Mouse (Mus musculus) limb, embryonic 12.5 days (tissue): ENCODE measurements at regions not wholly inside any gene's neighbourhood (a gene's known extent, or its start where the extent isn't known, plus 50 kb on each side); places are given as distances from the start of the nearest gene placed in this dataset.
A peak's percentile ranks its signal among the peaks of the same experiment; 100 is the strongest.

Source experiments
- ATAC-seq: fragments of 200-750 bp; cut with Nextera tagmentation; 2 replicates; pipeline ENCODE4 v1.8.0; 2017; ENCODE audit warnings: low read depth, moderate TSS enrichment; ENCODE audit not compliant: insufficient number of reproducible peaks, insufficient read depth, low FRiP score, low TSS enrichment
- H3K27ac ChIP-seq: fragments of 300-500 bp; sonication (generic); 2 replicates; pipeline ENCODE4 v1.5.1; 2016; ENCODE audit warnings: mild to moderate bottlenecking, moderate library complexity
- H3K27me3 ChIP-seq: fragments of 300-500 bp; sonication (generic); 2 replicates; pipeline ENCODE4 v1.6.1; 2016; ENCODE audit warnings: mild to moderate bottlenecking, moderate library complexity
- H3K36me3 ChIP-seq: fragments of 300-500 bp; sonication (generic); 2 replicates; pipeline ENCODE4 v1.6.1; 2016; ENCODE audit warnings: mild to moderate bottlenecking, moderate library complexity
- H3K4me1 ChIP-seq: fragments of 300-500 bp; sonication (generic); replicated peaks from 2 replicates; pipeline ENCODE4 v1.6.1; 2016
- H3K4me2 ChIP-seq: fragments of 300-500 bp; sonication (generic); 2 replicates; pipeline ENCODE4 v1.6.1; 2016; ENCODE audit warnings: mild to moderate bottlenecking, moderate library complexity
- H3K4me3 ChIP-seq: fragments of 300-500 bp; sonication (generic); replicated peaks from 2 replicates; pipeline ENCODE4 v1.5.1; 2016; ENCODE audit warnings: mild to moderate bottlenecking
- H3K9ac ChIP-seq: fragments of 300-500 bp; sonication (generic); replicated peaks from 2 replicates; pipeline ENCODE4 v1.6.1; 2016; ENCODE audit warnings: mild to moderate bottlenecking, moderate library complexity
- H3K9me3 ChIP-seq: fragments of 300-500 bp; sonication (generic); 2 replicates; pipeline ENCODE4 v1.6.1; 2016; ENCODE audit warnings: mild to moderate bottlenecking, moderate library complexity
- WGBS: fragments of 180-500 bp; shearing (Covaris S2); methylation state at CpG from one replicate; pipeline ENCODE4 v1.1.7; 2016; 5-methylcytosine and 5-hydroxymethylcytosine counted together

DNA sequence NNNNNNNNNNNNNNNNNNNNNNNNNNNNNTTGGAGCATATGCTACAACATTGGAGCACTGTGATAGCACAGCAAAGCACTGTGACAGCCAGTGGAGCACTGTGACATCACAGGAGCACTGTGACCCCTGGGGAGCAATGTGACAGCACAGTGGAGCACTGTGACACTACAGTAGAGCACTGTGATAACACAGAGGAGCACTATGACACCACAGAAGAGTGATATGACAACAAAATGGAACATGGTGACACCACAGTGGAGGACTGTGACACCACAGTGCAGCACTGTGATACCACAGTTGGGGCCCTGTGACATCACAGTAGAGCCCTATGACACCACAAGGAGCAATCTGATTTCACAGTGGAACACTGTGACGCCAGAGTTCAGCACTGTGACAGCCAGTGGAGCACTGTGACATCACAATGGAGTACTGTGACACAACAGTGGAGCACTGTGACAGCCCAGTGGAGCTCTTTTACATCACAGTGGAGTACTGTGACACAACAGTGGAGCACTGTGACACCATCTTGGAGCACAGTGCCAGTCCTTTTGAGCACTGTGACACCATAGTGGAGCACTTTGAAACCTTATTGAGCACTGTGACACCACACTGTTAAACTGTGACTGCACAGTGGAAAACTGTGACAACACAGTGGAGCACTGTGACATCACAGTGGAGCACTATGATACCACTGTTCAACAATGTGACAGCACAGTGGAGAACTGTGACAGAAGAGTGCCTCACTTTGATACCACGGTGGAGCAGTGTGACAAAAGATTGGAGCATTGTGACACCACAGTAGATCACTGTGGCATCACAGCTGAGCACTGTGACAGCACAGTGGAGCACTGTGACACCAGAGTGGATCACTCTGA is 116.9 kb upstream of the Vmn1r2 start:
- H3K9ac ChIP-seq = no peak overlapping the region

DNA sequence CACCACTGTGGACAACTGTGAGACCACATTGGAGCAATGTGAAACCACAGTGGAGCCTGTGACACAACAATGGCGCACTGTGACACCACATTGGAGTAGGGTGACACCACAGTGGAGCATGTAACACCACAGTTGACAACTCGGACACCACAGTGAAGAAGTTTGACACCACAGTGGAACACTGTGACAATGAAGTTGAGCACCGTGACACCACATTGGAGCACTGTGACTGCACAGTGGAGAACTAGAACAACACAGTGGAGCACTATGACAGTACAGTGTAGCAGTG is 116.3 kb upstream of the Vmn1r2 start:
- Histone ChIP-seq H3K9me3 (peaks cover 60% of the 10 kb centered on the region), H3K27me3 (no peaks in the 10 kb centered on the region), H3K36me3 (no peaks in the 10 kb centered on the region), H3K27ac (no peak overlapping the region), H3K4me2 (no peak overlapping the region), H3K4me3 (no peak overlapping the region), H3K9ac (no peak overlapping the region), H3K4me1 (no peaks in the 10 kb centered on the region)
- WGBS = 82% methylated on average over 3 of the region's 3 CpGs
- no peak for ATAC-seq

More for the DNA sequence above, 116.9 kb upstream of the Vmn1r2 start:
- ATAC-seq = peak; percentile 48; the same call in 1 of the 2 replicates
- H3K27ac ChIP-seq = no peak overlapping the region
- no peaks in the 10 kb centered on the region for H3K27me3 ChIP-seq
- WGBS = 47% methylated on average over 2 of the region's 2 CpGs
- no peak overlapping the region for H3K4me2 ChIP-seq
- no peaks in the 10 kb centered on the region for H3K4me1 ChIP-seq
- no peaks in the 10 kb centered on the region for H3K36me3 ChIP-seq
- peaks cover 55% of the 10 kb centered on the region for H3K9me3 ChIP-seq
- H3K4me3 ChIP-seq = no peak overlapping the region

- H3K27me3 ChIP-seq = no peaks in the 10 kb centered on the region
These were observed 115.9 kb upstream of the Vmn1r2 start for GRCm38 (mm10) chr4:3051212-3051611.

DNA sequence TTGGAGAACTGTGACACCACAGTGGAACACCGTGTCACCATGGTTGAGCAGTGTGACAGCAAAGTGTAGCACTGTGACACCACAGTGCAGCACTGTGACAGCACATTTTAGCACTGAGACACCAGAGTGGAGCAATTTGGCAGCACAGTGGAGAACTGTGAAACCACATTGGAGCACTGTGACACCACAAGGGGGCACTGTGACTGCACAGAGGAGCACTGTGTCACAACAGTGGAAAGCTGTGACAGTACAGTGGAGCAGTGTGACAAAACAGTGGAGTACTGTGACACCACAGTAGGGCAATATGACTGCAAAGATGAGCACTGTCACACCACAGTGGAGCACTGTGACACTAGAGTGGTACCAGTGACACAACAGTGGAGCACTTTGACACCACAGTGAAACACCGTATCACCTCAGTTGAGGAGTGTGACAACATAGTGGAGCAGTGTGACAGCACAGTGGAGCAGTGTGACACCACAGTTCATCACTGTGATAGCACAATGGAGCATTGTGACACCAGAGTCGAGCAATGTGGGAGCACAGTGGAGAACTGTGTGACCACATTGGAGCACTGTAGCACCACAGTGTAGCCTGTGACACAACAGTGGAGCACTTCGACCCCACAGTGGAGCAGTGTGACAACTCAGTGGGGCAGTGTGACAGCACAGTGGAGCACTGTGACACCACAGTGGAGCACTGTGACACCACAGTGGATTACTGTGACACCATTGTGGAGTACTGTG is 114.6 kb upstream of the Vmn1r2 start:
- Histone ChIP-seq H3K27me3 (no peaks in the 10 kb centered on the region), H3K4me3 (no peak overlapping the region), H3K27ac (no peak overlapping the region), H3K9ac (no peak overlapping the region), H3K4me2 (no peak overlapping the region), H3K9me3 (peaks cover 67% of the 10 kb centered on the region), H3K36me3 (no peaks in the 10 kb centered on the region), H3K4me1 (no peaks in the 10 kb centered on the region)
- 0 out of 2 replicates have a peak, but pooled peaks have one; percentile 1 for ATAC-seq
- WGBS = 85% methylated on average over 4 of the region's 4 CpGs

More at GRCm38 (mm10) chr4:3051212-3051611, 115.9 kb upstream of the Vmn1r2 start:
- Histone ChIP-seq H3K4me2 (no peak overlapping the region), H3K4me1 (no peaks in the 10 kb centered on the region), H3K27ac (no peak overlapping the region), H3K4me3 (no peak overlapping the region), H3K9me3 (peaks cover 65% of the 10 kb centered on the region), H3K9ac (no peak overlapping the region), H3K36me3 (no peaks in the 10 kb centered on the region)
- no peak; the same call in 1 of the 2 replicates for ATAC-seq
- WGBS = 74% methylated on average over 5 of the region's 5 CpGs

DNA sequence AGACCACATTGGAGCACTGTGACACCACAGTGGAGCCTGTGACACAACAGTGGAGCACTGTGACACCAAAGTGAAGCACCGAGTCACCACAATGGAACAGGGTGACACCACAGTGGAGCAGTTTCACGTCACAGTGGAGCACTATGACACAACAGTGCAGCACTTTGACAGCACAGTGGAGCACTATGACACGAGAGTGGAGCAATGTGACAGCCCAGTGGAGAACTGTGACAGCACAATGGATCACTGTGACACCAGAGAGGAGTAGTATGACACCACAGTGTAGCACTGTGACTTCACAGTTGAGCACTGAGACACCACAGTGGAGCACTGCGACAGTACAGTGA is 114.1 kb upstream of the Vmn1r2 start:
- Histone ChIP-seq H3K4me2 (no peak overlapping the region), H3K27me3 (no peaks in the 10 kb centered on the region), H3K9ac (no peak overlapping the region), H3K9me3 (peaks cover 67% of the 10 kb centered on the region), H3K4me1 (no peaks in the 10 kb centered on the region), H3K4me3 (no peak overlapping the region), H3K27ac (no peak overlapping the region), H3K36me3 (no peaks in the 10 kb centered on the region)
- ATAC-seq = no peak
- WGBS = 66% methylated on average over 4 of the region's 4 CpGs

- no peak for ATAC-seq
- no peak overlapping the region for H3K4me3 ChIP-seq
- H3K4me2 ChIP-seq = no peak overlapping the region
- no peak overlapping the region for H3K9ac ChIP-seq
- no peaks in the 10 kb centered on the region for H3K27me3 ChIP-seq
- WGBS = 86% methylated on average over 2 of the region's 2 CpGs
- no peaks in the 10 kb centered on the region for H3K36me3 ChIP-seq
- no peaks in the 10 kb centered on the region for H3K4me1 ChIP-seq
- peaks cover 72% of the 10 kb centered on the region for H3K9me3 ChIP-seq
- H3K27ac ChIP-seq = no peak overlapping the region
These were observed 113.5 kb upstream of the Vmn1r2 start for GRCm38 (mm10) chr4:3053496-3054216.

DNA sequence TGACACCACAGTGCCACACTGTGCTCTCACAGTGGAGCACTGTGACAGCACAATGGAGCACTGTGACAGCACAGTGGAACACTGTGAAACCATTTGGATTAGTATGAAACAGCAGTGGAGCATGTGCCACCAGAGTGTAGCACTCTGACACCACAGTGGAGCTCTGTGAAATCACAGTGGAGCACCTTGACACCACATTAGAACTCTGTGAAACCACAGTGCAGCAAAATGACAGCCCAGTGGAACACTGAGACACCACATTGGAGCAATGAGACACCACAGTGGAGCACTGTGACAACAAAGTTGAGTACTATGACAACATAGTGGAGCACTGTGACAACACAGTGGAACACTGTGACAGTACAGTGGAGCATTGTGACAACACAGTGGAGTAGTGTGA is 112.2 kb upstream of the Vmn1r2 start:
- ATAC-seq = no peak
- Histone ChIP-seq H3K4me3 (no peak overlapping the region), H3K27me3 (no peaks in the 10 kb centered on the region), H3K9ac (no peak overlapping the region), H3K36me3 (no peaks in the 10 kb centered on the region), H3K27ac (no peak overlapping the region), H3K4me2 (no peak overlapping the region), H3K4me1 (no peaks in the 10 kb centered on the region), H3K9me3 (peaks cover 83% of the 10 kb centered on the region)

DNA sequence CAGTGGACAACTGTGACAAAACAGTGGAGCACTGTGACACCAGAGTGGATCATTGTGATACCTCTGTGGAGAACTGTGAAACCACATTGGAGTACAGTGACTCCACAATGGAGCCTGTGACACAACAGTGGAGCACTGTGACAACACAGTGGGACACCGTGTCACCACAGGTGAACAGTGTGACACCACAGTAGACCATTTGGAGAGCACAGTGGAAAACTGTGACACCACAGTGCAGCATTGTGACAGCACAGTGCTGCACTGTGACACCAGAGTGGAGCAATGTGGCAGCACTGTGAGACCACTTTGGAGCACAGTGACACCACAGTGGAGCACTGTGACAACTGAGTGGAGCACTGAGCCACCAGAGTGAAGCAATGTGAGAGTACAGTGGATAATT is 111.7 kb upstream of the Vmn1r2 start:
- Histone ChIP-seq H3K4me3 (no peak overlapping the region), H3K9ac (no peak overlapping the region), H3K4me1 (no peaks in the 10 kb centered on the region), H3K9me3 (peaks cover 78% of the 10 kb centered on the region), H3K27ac (no peak overlapping the region), H3K27me3 (no peaks in the 10 kb centered on the region), H3K4me2 (no peak overlapping the region), H3K36me3 (no peaks in the 10 kb centered on the region)
- WGBS = 83% methylated on average over 1 of the region's 1 CpGs
- no peak for ATAC-seq

GRCm38 (mm10) chr4:3059511-3060054 is 107.5 kb upstream of the Vmn1r2 start:
- H3K27ac ChIP-seq = no peak overlapping the region
- WGBS = 55% methylated on average over 2 of the region's 2 CpGs
- H3K27me3 ChIP-seq = no peaks in the 10 kb centered on the region
- H3K36me3 ChIP-seq = no peaks in the 10 kb centered on the region
- H3K4me1 ChIP-seq = no peaks in the 10 kb centered on the region
- ATAC-seq = no peak; the same call in 1 of the 2 replicates
- no peak overlapping the region for H3K4me2 ChIP-seq
- H3K9ac ChIP-seq = no peak overlapping the region
- H3K4me3 ChIP-seq = no peak overlapping the region
- peaks cover 69% of the 10 kb centered on the region for H3K9me3 ChIP-seq

DNA sequence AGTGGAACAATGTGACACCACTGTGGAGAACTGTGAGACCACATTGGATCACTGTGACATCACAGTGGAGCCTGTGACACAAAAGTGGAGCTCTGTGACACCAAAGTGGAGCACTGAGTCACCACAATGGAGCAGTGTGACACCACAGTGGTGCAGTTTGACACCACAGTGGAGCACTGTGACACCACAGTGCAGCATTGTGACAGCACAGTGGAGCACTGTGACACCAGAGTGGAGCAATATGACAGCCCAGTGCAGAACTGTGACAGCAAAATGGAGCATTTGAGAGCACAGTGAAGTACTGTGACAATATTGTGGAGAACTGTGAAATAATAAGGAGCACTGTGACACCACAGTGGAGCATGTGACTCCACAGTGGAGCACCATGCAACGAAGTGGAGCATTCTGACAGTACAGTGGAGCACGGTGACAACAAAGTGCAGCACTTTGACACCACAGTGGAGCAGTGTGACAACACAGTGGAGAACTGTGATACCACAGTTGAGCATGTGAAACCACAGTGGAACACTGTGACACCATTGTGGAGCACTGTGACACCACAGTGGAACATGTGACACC is 105.0 kb upstream of the Vmn1r2 start:
- Histone ChIP-seq H3K27ac (no peak overlapping the region), H3K4me2 (no peak overlapping the region), H3K36me3 (no peaks in the 10 kb centered on the region), H3K9ac (no peak overlapping the region), H3K4me1 (no peaks in the 10 kb centered on the region), H3K27me3 (no peaks in the 10 kb centered on the region), H3K4me3 (no peak overlapping the region), H3K9me3 (peaks cover 75% of the 10 kb centered on the region)
- ATAC-seq = no peak
- WGBS = 75% methylated on average over 2 of the region's 2 CpGs

GRCm38 (mm10) chr4:3063966-3064365 is 103.2 kb upstream of the Vmn1r2 start:
- WGBS = 55% methylated on average over 3 of the region's 3 CpGs
- ATAC-seq = no peak
- H3K4me1 ChIP-seq = no peaks in the 10 kb centered on the region
- H3K4me3 ChIP-seq = no peak overlapping the region
- no peak overlapping the region for H3K27ac ChIP-seq
- no peaks in the 10 kb centered on the region for H3K27me3 ChIP-seq
- H3K9me3 ChIP-seq = peaks cover 86% of the 10 kb centered on the region
- H3K36me3 ChIP-seq = no peaks in the 10 kb centered on the region
- no peak overlapping the region for H3K4me2 ChIP-seq
- H3K9ac ChIP-seq = no peak overlapping the region
